Mouse (Mus musculus): ENCODE data around the gene Hist1h3d. TPM values are rescaled to one million over a fixed set of nuclear protein-coding genes. Genes with fewer than 3 reads are reported as not detected.
A peak's percentile ranks its signal among the peaks of the same experiment; 100 is the strongest.

Gene Hist1h3d
- total and polyA plus RNA-seq, 3 experiments: 0.94 to 182 (median 13.5) TPM

DNA sequence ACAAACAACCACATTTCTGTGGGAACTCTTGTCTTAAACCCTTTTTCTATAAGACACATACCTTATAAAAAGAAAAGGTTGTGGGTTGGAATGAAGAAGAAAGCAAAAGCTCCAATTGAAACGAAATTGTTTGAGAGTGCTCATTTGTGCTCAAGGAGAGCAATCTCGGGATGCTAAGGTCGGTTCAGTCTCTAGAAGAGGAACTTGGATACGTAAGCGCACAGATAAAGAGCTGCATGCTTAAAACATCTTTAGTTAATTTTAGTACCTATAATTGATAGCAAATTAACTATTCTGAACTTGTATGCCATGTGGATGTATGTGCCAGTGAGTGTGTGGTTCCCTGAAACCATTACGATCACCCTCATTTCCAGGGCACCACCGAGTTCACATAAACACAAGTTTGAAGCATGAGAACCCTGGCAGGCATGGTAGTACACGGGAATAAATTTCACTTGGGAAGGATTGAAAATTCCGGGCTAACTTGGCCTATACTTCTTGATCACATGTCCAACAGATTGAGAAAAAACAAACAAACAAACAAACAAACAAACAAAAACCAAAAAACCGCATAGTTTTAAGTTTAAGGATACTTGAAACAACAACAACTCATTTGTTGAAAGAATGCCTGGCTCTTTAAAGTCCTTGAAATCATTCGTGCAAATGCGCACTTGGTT, 44.6 kb downstream of the Hist1h3d start:
- Histone ChIP-seq H3K9ac (ENCODE audit: insufficient read depth, low read depth) (peak overlapping the region; percentile 96), H3K9me3 (replicated peaks; ENCODE audit: low read length) (no peaks in the 10 kb centered on the region), H3K4me1 (ENCODE audit: control insufficient read depth in 1 of 2, insufficient read depth in 2 of 2) (peaks cover 4 to 16% of the 10 kb centered on the region in 2 experiments), H3K27ac (ENCODE audit: insufficient read depth, low read depth) (peak overlapping the region; percentile 98), H3K36me3 (replicated peaks in 1 of 2; ENCODE audit: control insufficient read depth in 1 of 2, insufficient read depth in 1 of 2, low read length in 1 of 2) (peaks cover 0 to 4% of the 10 kb centered on the region in 2 experiments), H3K4me3 (replicated peaks in 1 of 3; ENCODE audit: low read depth in 2 of 3, low read length in 2 of 3, poor library complexity in 1 of 3) (peak overlapping the region; percentile 55 to 70 (median 61)), H3K27me3 (replicated peaks) (no peaks in the 10 kb centered on the region), H3K4me2 (ENCODE audit: insufficient read depth, low read depth, poor library complexity, severe bottlenecking) (peak overlapping the region; percentile 91), H3K79me2 (replicated peaks; ENCODE audit: control insufficient read depth, extremely low read depth, insufficient read depth, poor library complexity, severe bottlenecking) (peaks cover 8% of the 10 kb centered on the region; the same call in 1 of the 2 replicates)
- TF ChIP-seq ZKSCAN1 (IDR thresholded peaks at IDR 0.05; ENCODE audit: borderline replicate concordance, low read depth, low read length): no peak
- TF ChIP-seq MAX (IDR thresholded peaks at IDR 0.05; ENCODE audit: low read length): no peak
- TF ChIP-seq GABPA (IDR thresholded peaks at IDR 0.05; ENCODE audit: insufficient replicate concordance, low read depth, low read length): no peak
- TF ChIP-seq UBTF (IDR thresholded peaks at IDR 0.05; ENCODE audit: low read depth, low read length): no peak
- TF ChIP-seq MXI1 (IDR thresholded peaks at IDR 0.05; ENCODE audit: low read depth, low read length): peak; percentile 33; the same call in 1 of the 2 replicates
- no peak for TF ChIP-seq NRF1 (IDR thresholded peaks at IDR 0.05; ENCODE audit: low read depth, low read length)
- peak; percentile 12; the same call in 1 of the 2 replicates for TF ChIP-seq SIN3A (IDR thresholded peaks at IDR 0.05; ENCODE audit: low read length)
- TF ChIP-seq MYC (IDR thresholded peaks at IDR 0.05; ENCODE audit: low read depth, low read length): 0 out of 2 replicates have a peak, but pooled peaks have one; percentile 25
- no peak for TF ChIP-seq RCOR1 (conservative IDR thresholded peaks at IDR 0.05; ENCODE audit: low read depth, low read length)
- TF ChIP-seq CTCF (conservative IDR thresholded peaks at IDR 0.05 in 1 of 2, IDR thresholded peaks at IDR 0.05 in 1 of 2; ENCODE audit: low read depth in 2 of 2, low read length in 2 of 2): no peak
- dilution Hi-C loops (cut with MboI; ENCODE audit: extremely low pct_ligation_motif_present, extremely low pct_unique_long_range_greater_than_20kb, low sequenced_read_pairs) (no loop called here), in situ Hi-C loops (cut with MboI; ENCODE audit: low pct_ligation_motif_present, low pct_unique_long_range_greater_than_20kb, low sequenced_read_pairs) (no loop called here)
- DNase-seq (ENCODE audit: extremely low read depth): peak; percentile 42

DNA sequence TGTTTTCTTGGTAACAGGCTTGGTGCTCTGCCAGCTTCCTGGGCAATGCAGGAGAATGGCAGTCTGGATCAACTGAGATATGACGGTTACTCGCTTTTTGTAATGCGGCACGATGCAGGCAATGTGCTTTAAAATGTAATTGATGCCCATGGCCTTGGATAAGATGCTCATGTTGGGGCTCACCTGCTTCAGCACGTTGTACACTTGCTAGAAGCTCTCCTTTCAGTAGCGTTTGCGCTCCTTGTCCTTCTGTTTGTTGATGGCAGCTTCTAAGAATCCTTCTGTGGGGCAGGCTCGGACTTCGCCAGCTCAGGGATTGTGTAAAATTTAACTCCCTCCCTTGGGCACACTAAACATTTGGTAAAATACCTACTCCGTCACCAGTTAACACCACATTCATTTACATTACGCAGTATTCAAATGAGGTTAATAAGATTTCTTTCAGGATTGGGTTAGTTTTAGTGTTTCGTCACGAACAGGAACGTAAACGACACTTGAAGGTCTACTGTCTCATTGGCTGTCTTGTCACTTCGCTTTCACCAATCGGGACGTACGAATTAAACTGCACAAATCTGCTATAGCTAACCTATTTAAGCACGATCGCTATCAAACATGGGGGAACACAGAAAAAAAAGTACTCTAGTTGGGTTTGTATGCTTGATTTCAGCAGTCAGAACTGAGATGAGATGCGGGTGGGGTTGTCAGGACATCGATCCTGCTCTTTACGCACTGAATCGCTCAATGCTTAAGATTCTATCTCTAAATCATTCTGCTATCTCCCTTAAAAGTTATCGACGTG, 45.4 kb downstream of the Hist1h3d start, which contains the start of gene Hist1h2be:
Gene Hist1h2be (minus strand): TSS at position 392 of the 799 bp plus-strand sequence.
- peak within 1 kb of the TSS; percentile 55 to 70 (median 61) for H3K4me3 ChIP-seq (replicated peaks in 1 of 3; ENCODE audit: low read depth in 2 of 3, low read length in 2 of 3, poor library complexity in 1 of 3)
- H3K9ac ChIP-seq (ENCODE audit: insufficient read depth, low read depth): peak within 1 kb of the TSS; percentile 96
- TF ChIP-seq MAX (IDR thresholded peaks at IDR 0.05; ENCODE audit: low read length): peak; percentile 55; the same call in 1 of the 2 replicates
- peak; percentile 74 for TF ChIP-seq ZNF384 (IDR thresholded peaks at IDR 0.05; ENCODE audit: low read depth, low read length)
- 0 out of 2 replicates have a peak, but pooled peaks have one; percentile 0 for TF ChIP-seq MEF2A (IDR thresholded peaks at IDR 0.05; ENCODE audit: borderline replicate concordance, low read depth, low read length)
- peak; percentile 98 for TF ChIP-seq TBP (conservative IDR thresholded peaks at IDR 0.05; ENCODE audit: low read depth, low read length)
- no peak for TF ChIP-seq JUN (IDR thresholded peaks at IDR 0.05; ENCODE audit: insufficient read depth, low read depth, low read length)
- TF ChIP-seq TCF12 (IDR thresholded peaks at IDR 0.05; ENCODE audit: low read depth, low read length): peak; percentile 48
- TF ChIP-seq UBTF (IDR thresholded peaks at IDR 0.05; ENCODE audit: low read depth, low read length): no peak
- TF ChIP-seq RCOR1 (conservative IDR thresholded peaks at IDR 0.05; ENCODE audit: low read depth, low read length): no peak
- peak; percentile 49 for TF ChIP-seq MYC (IDR thresholded peaks at IDR 0.05; ENCODE audit: low read depth, low read length)
- no peak for TF ChIP-seq KAT2A (IDR thresholded peaks at IDR 0.05; ENCODE audit: insufficient replicate concordance, low read length)
- peak; percentile 17; the same call in 1 of the 2 replicates for TF ChIP-seq JUND (conservative IDR thresholded peaks at IDR 0.05; ENCODE audit: low read depth, low read length)
- TF ChIP-seq GABPA (IDR thresholded peaks at IDR 0.05; ENCODE audit: insufficient replicate concordance, low read depth, low read length): peak; percentile 7; the same call in 1 of the 2 replicates
- no peak for TF ChIP-seq MXI1 (IDR thresholded peaks at IDR 0.05; ENCODE audit: low read depth, low read length)
- peak; percentile 29; the same call in 1 of the 2 replicates for TF ChIP-seq HCFC1 (IDR thresholded peaks at IDR 0.05; ENCODE audit: low read depth, low read length)
- TF ChIP-seq CTCF (conservative IDR thresholded peaks at IDR 0.05 in 1 of 2, IDR thresholded peaks at IDR 0.05 in 1 of 2; ENCODE audit: low read depth in 2 of 2, low read length in 2 of 2): no peak
- H3K4me1 ChIP-seq (ENCODE audit: control insufficient read depth in 1 of 2, insufficient read depth in 2 of 2): peaks cover 0 to 12% of the 10 kb centered on the region in 2 experiments; a peak in 3 of 4 replicates
- H3K79me2 ChIP-seq (replicated peaks; ENCODE audit: control insufficient read depth, extremely low read depth, insufficient read depth, poor library complexity, severe bottlenecking): peaks cover 8% of the 10 kb centered on the region; the same call in 1 of the 2 replicates
- peak within 1 kb of the TSS; percentile 91 for H3K4me2 ChIP-seq (ENCODE audit: insufficient read depth, low read depth, poor library complexity, severe bottlenecking)
- H3K27me3 ChIP-seq (replicated peaks): no peaks in the 10 kb centered on the region
- DNase-seq (ENCODE audit: extremely low read depth): peak; percentile 96
- H3K36me3 ChIP-seq (replicated peaks in 1 of 2; ENCODE audit: control insufficient read depth in 1 of 2, insufficient read depth in 1 of 2, low read length in 1 of 2): no peaks in the 10 kb centered on the region
- in situ Hi-C loops (cut with MboI; ENCODE audit: low pct_ligation_motif_present, low pct_unique_long_range_greater_than_20kb, low sequenced_read_pairs) (no loop called here), dilution Hi-C loops (cut with MboI; ENCODE audit: extremely low pct_ligation_motif_present, extremely low pct_unique_long_range_greater_than_20kb, low sequenced_read_pairs) (no loop called here)
- H3K27ac ChIP-seq (ENCODE audit: insufficient read depth, low read depth): peak within 1 kb of the TSS; percentile 98
- no peaks in the 10 kb centered on the region for H3K9me3 ChIP-seq (replicated peaks; ENCODE audit: low read length)

Data from CH12.LX (cell line).